Mouse (Mus musculus): ENCODE measurements at regions not wholly inside any gene's neighbourhood (a gene's known extent, or its start where the extent isn't known, plus 50 kb on each side); places are given as distances from the start of the nearest gene placed in this dataset.

DNA sequence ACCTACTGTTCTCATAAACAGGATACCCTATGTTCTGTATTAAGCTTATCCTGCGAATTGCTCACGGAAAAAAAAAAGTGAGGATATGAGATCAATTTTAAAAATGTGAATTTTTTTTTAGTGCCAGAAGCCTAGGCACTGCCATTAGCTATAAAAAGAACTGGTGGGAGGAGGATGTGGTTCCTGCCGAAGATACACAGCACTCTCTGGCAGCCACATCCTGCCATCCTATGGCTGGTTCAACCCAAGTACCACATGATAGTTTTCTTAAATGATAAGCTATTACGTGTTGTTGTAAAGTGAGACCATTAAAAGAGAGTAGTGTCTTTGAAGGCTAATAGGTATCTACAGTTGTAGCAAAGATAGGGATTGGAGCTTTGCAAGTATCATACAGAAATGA is 58.2 kb upstream of the Ppp3ca start:
- no peak for DNase-seq (ENCODE audit: low spot score in 2 of 2)

DNA sequence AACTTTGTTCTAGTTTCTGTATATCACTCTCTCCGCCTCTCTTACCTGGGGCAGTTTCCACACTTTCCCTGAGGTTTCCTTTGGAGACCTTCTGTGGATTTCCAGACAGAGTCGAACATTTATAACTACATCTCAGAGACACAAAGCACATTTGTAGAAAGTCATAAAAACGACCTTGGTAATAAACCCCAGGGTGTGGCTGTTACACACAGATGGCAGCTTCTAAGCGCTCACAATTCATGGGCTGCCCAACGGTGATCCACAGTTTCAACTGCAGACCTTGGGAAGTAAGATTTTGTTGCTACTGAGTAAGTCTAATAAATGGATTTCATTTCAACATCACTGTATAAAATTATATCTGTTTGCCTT is 59.4 kb upstream of the Ppp3ca start:
- no peak for DNase-seq (ENCODE audit: low spot score in 2 of 2)

DNA sequence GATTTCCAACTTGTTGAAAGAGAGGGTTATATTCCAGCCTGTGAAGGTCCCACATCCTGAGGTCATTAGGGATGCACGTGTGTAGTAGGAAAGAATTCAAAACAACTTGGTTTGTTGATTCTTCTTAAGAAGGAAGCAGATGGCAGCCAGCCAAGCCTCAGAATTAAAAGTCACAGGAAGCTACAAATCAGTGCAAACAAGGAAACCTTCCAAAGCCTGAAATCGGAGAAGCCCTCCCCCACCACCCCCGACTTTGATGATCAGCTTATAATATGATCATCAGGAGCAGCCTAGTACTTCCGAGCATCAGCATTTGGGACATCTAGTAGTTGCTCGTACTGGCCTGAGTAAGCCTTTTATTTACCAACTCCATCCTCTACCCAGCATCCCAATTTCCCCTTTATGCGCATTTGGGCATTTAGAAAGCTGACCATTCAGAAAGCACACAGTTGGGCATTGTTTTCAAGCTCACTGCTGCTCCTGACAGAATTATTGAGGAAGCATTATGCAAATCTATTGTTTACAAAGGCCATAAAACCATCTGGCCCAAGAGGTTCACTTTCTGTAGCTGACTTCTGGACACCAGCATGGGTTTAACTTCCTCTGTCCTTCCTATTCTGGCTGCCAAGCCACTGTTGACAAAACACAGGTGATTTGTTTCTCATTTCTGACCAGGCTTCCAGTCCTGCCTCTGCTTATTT is 59.9 kb upstream of the Ppp3ca start:
- DNase-seq (ENCODE audit: low spot score in 2 of 2) = no peak

DNA sequence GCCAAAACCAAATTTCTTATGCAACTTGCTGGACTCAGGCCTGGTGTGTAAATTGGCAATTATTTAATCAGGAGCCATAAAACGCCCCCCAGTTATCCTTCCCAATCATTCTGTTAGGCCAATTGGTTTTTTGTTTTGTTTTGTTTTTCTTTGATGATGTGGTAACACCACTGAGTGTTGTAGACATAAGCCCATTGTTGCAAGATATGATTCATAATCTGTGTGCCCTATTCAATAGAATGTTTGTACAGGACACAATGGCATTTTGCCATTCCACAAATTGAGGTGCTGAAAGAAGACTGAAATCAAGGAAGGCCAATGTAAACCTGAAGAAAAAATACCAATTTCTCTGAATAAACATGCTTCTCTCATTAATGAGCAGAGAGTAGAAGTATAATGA is 68.2 kb upstream of the Ppp3ca start:
- no peak for DNase-seq (ENCODE audit: low spot score in 2 of 2)

DNA sequence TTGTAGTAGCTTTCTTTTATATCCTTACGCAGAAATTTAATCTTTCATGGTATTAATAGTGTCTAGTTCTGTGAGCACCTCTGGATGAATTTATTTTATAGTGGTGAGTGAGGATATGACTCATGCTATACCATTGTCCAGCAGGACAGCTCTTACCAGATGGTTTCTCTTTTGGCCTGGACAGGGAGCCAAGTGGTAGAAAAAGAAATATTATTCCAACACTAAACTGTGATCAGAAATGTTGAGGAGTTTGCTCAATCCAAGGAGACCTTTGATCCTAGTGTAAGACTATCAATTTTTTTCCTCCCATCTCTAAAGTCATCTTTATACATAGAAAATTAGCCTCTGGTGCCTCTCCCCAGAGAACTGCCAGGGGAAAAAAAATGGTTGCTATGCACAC is 86.0 kb upstream of the Ppp3ca start:
- DNase-seq (ENCODE audit: low spot score in 2 of 2) = no peak

DNA sequence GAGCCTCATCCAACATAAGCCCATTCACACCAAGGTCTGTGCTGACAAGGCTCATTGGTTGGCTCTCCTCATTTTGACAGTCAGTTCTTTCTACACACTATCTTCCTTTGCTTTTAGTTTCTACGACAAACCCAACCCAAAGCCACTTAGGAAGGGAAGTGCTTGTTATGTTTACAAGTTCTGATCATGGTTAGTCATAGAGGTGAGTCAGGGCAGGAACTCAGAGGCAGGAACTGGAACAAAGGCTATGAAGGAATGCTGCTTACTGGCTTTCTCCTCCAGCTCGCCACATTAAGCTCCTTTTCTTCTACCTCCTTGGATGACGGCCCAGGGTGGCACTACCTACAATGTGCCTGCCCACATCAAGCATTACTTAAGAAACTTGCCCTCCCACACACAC is 91.9 kb upstream of the Ppp3ca start:
- DNase-seq (ENCODE audit: low spot score in 2 of 2) = no peak

DNA sequence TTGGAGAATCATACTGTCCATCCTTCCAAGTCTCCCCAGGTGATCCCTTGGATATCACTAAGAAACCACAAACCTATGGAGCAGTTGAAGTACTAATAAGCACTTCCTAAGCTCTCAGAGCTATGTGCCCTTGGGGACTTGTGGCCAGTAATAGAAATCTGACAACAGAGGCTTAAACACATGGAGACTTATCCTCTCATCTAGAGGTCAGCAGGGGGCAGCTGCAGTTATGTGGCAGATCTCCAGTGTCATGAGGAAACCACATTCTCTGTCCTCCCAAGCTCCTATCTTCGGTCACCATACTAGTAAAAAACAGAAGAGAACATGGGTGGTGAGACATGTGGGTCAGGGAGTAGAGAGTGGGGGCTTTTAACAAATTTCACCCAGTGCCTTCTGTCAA is 99.4 kb upstream of the Ppp3ca start:
- no peak for DNase-seq (ENCODE audit: low spot score in 2 of 2)

DNA sequence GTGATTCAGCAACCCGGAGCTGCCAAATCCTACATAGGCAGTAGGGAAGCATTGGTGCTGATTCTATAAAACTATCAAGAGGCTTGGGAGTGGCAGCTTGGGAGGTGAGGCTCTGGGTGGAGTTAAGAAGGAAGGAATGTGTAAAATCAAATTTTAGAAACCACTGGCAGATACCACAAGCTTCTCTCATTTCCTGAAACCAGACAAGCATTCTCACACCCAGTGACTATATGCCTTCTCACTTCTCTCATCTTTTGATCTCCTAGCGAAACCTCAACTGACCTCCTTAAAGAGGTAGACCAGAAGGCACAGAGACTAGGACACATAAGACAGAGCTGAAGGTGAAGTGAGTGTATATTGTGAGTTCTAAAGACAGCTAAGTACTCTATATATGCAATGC is 113.4 kb upstream of the Ppp3ca start:
- no peak for DNase-seq (ENCODE audit: low spot score in 2 of 2)

DNA sequence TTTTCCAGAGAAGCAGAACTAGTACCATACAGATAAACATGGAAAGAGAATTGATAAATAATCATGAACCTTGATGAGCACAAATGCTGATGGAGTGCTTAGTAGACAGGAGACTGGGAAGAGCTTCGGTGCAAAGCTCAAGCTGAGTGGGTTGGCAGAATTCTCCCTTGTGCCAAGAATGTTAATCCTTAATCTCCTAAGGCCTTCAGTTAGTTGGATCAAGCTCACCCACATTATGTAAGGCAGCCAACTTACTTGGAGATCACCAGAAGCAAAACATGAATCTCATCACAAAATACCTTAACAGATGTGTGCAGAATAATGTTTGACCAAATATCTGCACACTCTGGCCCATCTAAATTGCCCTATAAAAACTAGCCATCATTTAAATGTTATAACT is 120.5 kb upstream of the Ppp3ca start:
- DNase-seq (ENCODE audit: low spot score in 2 of 2) = no peak

DNA sequence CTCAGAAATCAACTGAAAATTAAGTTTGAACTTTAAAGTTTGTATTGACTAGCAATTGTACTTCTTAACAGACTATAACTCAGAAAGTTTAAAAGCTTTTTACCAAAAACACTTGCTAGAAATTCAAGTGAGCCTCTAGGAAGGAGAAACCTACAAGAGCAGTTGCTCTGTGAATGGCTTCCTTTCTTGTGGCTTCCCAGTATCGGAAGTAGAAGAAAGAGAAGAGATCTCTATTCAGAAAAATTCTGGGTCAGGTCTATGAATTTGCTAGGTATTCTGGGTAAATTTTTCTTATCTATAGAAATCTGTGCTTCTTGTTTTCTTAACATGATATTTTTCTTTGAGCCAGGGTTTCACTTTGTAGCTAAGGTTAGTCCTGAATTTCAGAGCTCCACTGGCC is 138.3 kb upstream of the Ppp3ca start:
- DNase-seq (ENCODE audit: low spot score in 2 of 2) = no peak

DNA sequence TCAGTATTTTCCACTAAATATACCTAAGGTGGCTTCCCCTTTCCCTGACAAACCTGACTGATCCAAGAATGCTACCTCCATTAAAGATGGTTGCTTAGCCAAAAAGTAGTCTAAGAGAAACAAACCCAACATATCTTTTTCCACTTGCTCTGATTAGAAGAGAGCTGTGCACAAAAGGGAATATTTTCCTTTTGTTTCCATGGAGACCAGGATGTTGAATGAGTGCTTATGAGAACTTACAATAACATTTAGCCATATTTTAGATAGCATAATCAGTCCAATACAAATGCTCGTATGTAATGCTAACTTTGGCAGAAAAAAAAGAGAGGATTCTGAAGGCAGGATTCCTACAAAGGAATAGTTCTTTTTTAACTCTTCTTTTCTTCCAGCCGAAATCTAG is 161.3 kb upstream of the Ppp3ca start:
- no peak for DNase-seq (ENCODE audit: low spot score in 2 of 2)

DNA sequence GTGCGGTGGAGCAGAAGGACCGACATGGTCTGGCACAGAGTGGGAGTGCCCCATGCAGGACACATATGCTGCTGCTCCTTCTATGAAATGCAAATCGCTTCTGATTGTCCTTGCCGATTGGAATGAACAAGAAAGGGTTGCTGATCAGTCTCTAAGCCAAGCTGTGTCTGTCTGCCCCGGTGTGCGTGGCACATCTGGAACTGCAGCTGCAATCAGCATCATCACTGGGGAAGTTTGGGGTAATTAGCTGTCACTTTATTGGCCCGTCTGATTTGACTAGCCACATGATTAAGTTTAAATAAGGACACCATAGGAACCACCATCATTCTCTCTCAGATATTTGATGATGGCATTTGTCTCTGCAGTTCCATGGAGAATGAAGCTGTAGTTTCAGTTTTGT is 162.9 kb upstream of the Ppp3ca start:
- DNase-seq (ENCODE audit: low spot score in 2 of 2) = no peak

DNA sequence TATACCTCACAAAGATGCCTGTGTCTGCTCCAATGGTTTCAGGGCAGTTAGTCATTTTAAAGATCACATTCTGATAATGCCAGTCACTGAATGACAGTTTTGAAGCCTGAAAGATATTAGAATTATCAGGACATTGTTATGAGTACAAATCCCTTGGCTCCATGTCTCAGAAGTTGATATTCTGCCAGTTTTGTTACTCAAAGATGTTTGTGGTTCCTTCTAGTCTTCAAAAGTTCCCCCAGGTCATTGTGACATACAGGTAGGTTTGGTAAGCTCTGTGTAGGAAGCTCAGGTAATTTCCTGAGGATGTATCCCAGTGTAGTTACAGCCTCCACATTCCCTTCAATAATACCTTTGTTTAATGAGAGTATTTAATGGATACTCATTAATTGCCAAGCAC is 169.0 kb upstream of the Bank1 start:
- no peak for DNase-seq (ENCODE audit: low spot score in 2 of 2)

DNA sequence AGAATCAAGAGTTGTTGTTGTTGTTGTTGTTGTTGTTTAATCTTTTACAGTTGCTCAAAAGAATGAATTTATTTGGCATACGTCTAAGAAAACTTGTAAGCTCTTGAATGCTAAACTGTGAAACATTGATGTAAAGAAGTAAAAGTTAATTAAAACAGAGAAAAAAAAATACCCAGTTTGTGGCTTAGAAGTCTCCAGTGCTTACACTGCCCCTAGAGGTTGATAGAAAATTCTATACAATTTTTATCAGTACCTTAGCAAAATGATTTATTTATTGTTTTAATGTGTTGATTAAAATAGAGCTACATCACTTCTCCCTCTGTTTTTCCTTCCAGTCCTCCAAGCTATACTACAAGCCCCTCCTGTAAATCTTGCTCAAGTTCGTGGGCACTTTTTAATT is 165.8 kb upstream of the Bank1 start:
- no peak for DNase-seq (ENCODE audit: low spot score in 2 of 2)

DNA sequence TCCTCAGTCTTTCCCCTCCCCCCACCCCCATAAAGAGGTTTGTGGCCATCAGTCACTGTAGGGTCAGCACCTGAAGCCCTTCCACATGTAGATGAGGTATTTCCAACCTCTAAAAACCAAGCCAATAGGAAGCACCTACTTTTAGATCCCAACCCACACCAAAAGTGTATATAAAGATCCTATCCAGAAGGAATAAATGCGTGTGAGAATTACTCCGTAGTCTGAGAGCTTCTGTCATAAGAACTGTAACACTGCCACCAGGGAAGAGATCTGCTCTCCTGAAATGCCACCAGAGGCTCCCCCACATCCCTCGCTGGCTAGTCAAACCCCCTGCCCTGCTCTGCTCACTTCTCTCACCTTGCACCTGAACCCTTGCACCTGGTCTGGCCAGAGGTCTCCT is 145.8 kb upstream of the Bank1 start:
- DNase-seq (ENCODE audit: low spot score in 2 of 2) = no peak

DNA sequence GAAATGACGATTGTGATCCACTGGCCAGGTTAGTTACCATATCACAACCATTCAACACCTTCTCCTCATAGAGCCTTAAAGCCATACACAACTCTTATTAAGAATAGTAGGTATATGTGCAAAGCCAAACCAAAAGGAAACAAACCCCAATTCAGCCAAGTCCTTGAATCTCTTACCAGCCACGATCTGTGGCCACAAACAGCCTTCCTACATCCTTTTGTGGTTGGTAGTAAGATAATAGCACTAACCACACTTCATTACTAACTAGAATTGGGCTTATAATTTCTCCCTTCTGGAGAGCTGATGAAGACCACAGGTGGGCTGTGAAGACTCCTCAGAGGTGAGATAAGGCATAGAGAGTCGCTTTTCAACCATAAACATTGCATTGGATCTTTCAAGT is 136.9 kb upstream of the Bank1 start:
- no peak for DNase-seq (ENCODE audit: low spot score in 2 of 2)

DNA sequence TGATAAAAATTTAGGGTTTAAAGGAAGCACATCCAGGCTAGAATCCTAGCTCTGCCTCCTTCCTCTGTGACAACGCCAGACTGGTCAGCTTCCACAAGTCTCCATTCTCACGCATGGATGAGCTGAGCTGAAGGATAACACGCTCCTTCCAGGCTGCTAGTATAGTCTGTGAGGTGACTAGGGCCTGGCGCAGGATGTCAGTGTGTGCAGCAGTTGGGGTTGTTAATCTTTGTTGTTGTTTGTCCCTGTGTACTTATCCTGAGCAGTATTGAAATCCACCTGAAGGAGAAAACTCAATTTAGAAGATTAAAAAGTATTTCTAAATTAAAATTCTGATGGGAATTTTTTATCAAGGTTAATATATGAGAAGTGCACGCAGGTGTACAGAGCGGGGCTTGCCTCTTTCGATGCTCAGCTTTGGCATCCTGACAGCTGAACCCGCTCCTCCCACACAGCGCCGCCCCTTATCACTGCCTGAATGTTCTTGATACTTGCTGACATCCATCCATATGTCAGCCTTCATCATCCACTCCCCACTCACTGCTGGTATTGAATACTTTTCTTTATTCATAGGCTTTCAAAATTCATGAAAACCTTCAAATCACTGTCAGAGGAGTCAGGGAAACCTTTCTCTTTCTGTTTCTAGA is 130.7 kb upstream of the Bank1 start:
- DNase-seq (ENCODE audit: low spot score in 2 of 2) = no peak

DNA sequence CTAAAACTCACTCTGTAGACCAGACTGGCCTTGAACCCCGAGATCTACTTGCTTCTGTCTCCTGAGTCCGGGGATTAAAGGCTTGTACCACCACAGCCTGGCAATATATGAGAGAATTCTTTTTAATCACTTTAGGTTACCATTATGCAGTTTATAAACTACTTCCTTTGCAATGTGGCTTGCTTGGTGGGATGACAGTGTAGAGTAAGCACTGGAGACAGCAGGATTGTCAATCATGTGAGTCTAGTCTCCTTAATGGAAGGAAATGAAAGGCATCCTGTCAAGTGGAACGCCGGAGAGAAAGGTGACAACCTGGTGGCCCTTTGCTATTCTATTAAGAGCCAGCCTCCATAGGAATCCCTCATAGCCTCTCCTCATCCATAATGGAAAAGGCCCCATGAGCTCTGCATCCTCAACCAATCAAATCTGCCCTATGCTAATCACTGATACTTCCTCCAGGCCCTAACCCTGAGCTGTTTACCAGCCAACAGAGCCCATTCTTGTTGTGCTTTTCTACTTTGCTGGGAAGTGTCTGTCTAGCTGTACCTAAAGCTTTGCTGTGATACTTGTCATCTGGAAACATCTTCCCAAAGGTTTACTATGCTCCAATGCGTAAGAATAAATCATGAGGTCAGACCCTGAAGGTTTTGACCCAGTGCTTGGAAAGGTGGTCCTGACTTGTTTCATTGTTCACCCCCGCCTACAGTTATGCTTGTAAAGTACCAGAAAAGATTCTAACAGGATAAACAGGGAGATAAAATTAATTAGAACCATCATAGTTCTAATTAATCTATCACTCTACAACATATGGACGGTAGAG is 130.0 kb upstream of the Bank1 start:
- no peak for DNase-seq (ENCODE audit: low spot score in 2 of 2)

DNA sequence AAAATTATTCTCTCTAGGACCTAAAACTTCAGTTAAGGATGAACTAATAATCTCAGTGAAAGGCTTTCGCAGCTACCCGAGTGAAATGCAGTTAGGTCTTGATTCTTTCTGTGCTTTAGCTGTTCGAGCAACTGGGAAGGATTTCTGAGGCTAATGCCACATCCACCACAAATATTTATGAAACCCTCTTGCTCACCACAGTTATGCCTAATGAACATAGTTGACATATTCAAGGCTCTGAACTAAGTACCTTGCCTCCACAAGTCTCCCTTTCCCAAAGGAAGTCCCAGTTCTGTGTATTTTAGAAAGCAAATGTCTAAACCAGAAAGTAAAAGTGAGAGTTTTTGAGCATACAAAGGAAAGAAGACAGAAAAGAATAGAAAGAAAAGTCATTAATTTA is 129.1 kb upstream of the Bank1 start:
- no peak for DNase-seq (ENCODE audit: low spot score in 2 of 2)

DNA sequence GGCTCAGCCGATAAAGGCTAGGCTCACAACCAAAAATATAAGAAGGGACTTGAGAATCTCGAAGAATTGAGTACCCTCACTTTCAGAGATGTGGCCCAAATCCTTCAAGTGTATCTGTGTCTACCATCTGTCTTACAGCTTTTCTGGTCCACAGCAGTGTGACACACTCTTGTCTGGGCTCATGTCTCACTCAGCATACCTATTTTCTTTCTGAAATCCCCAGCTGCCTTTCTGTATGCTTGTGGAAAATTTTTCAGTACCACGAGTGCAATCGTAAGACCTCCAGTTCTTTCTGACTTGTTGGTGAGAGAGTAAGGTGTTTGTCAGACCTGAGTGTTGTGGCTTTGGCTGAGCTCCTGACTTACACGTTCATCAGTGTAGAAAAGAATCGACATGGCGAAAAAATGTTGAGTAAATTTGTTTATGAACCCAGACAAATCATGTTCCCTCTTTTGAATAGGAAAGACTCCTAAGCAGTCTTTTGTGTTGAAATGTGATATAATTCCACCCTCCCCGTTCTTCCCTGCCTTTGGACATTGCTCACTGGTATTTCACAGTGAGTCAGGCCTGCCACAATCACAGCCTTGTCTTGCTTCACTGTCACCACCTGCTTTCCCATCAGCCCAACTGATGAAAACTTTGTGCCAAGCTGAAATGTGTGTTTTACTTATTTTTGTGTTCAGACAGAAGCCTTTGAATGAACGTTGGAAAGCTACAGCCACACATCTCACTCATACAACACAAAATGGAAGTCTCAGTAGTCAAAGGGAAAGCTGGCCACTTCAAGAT is 125.3 kb upstream of the Bank1 start:
- DNase-seq (ENCODE audit: low spot score in 2 of 2) = no peak

DNA sequence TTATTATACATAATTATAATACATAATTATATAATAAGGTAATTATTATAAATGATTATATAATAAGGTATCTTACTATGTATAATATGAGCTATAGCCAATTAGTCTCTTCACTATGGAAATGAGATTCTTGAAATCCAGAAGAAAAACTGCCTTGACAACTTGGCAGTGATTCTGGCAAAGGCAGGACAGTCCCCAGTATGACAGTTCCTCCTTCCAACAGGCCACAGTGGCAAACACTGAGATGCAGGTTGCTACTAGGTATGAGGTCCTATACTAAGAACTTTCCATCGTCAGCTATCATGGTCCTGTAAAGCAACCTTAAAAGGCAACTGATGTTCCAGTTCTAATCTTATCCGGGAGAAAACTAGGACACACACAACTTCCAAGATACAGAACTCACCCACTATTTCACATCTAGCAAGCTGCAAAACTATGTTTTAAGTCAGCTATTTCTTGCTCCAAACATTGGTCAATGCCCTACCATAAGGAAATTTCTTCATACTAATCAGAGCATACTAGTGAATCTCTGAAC is 124.6 kb upstream of the Bank1 start:
- DNase-seq (ENCODE audit: low spot score in 2 of 2) = no peak

DNA sequence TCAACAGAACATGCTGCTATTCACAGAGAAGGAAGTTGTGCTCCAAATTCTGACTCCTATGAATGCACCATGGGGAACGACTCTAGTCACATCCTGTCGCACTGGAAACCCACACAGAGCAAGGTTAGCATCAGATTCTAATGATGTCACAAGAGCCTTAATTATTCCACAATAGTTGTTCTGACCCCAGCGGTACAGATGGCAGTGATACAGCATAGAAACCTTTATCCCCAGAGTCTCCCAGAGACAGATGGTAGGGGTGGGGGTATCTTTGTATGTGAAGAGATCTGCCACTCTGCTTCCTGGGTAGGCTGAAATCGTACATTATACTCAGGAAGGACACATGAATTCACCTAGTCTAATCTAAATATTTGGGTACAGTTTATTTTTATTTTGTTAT is 123.5 kb upstream of the Bank1 start:
- DNase-seq (ENCODE audit: low spot score in 2 of 2) = no peak
